17 mouse cellular contexts compared by ENCODE assay signal in the genomic region with DNA sequence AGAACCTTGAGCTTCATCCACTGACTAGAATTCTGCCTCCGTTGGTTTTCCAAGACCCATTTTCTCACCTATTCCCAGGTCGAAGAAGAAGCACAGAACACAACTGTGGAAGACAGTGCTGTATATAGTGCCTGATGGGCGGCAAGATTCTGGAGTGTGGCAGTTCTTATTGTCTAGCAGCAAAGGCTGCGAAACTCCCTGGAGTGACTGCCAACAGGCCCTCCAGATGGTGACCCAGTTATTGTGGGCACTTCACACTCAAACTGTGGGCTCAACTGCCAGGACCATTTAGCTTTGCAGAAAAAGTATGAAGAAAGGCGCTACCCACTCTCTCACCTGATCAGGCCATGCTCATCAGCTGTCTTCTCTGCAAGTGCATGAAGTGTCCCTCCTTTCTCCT.
DNase-seq lines count a peak whose midpoint lies in the region; ATAC-seq and TF ChIP-seq lines count a peak whose summit lies in the region.
"Had no signal": no experiment of that assay in that cellular context is flagged by ENCODE, and none has a peak within 500 bp of the region (broad histone marks: within the 10 kb centered on the region; RNA-seq: fewer than 3 reads in every experiment).

No protein-coding gene starts in this region.

- H3K4me2 ChIP-seq in hindbrain, postnatal 0 days (ENCODE audit: low read depth, low read length) = no peak overlapping the region
- no peak overlapping the region for H3K4me2 ChIP-seq in hindbrain, embryonic 16.5 days (ENCODE audit: low read length)
- no peak overlapping the region for H3K4me2 ChIP-seq in stomach, postnatal 0 days (replicated peaks; ENCODE audit: low read depth)
- H3K4me2 ChIP-seq: heart, embryonic 12.5 days; lung, embryonic 15.5 days; neural tube, embryonic 15.5 days had no signal

- DNase-seq in hindbrain, postnatal 0 days (ENCODE audit: low spot score) = peak; percentile 45
- peak; percentile 92 for DNase-seq in cerebellum, adult 9-10 months
- DNase-seq in frontal cortex, postnatal 36 days (ENCODE audit: low spot score in 2 of 2) = peak; percentile 36 to 56
- peak; percentile 27 to 38 for DNase-seq in right cerebral cortex, postnatal 10 days (ENCODE audit: low spot score in 2 of 2)
- no peak for DNase-seq in T-cell, adult 2 months (ENCODE audit: low spot score)
- DNase-seq in stomach, postnatal 0 days (ENCODE audit: low spot score) = no peak
- DNase-seq: adrenal gland, postnatal 10 days; gastrocnemius, postnatal 25 days; kidney, postnatal 14 days; thymus, postnatal 36 days had no signal

- H3K36me3 ChIP-seq in hindbrain, postnatal 0 days (ENCODE audit: insufficient read depth, low read length) = no peaks in the 10 kb centered on the region
- no peaks in the 10 kb centered on the region for H3K36me3 ChIP-seq in hindbrain, embryonic 16.5 days (ENCODE audit: control insufficient read depth, insufficient read depth, low read length)
- no peaks in the 10 kb centered on the region for H3K36me3 ChIP-seq in stomach, postnatal 0 days (ENCODE audit: control insufficient read depth, insufficient read depth, low read length)
- H3K36me3 ChIP-seq: heart, embryonic 12.5 days; lung, embryonic 15.5 days; neural tube, embryonic 15.5 days had no signal

- 72% methylated on average over 5 of the region's 5 CpGs for WGBS in hindbrain, postnatal 0 days
- 82% methylated on average over 5 of the region's 5 CpGs for WGBS in hindbrain, embryonic 16.5 days
- WGBS in stomach, postnatal 0 days = 92% methylated on average over 5 of the region's 5 CpGs

- no peak for ATAC-seq in hindbrain, postnatal 0 days
- ATAC-seq in hindbrain, embryonic 16.5 days = no peak
- no peak for ATAC-seq in megakaryocyte-erythroid progenitor cell, adult 5-6 weeks (replicated peaks; ENCODE audit: low FRiP score, low TSS enrichment, poor library complexity, severe bottlenecking)
- ATAC-seq in stomach, postnatal 0 days (ENCODE audit: low FRiP score, low TSS enrichment) = no peak
- ATAC-seq: intestine, embryonic 16.5 days had no signal

- TF ChIP-seq CTCF in hindbrain, postnatal 0 days (IDR thresholded peaks at IDR 0.05; ENCODE audit: low read depth) = no peak
- TF ChIP-seq CTCF in stomach, postnatal 0 days (IDR thresholded peaks at IDR 0.05; ENCODE audit: low read depth) = no peak

- H3K9me3 ChIP-seq in hindbrain, postnatal 0 days (ENCODE audit: low read length) = no peaks in the 10 kb centered on the region
- H3K9me3 ChIP-seq in hindbrain, embryonic 16.5 days (ENCODE audit: control insufficient read depth, low read length) = no peaks in the 10 kb centered on the region
- no peaks in the 10 kb centered on the region for H3K9me3 ChIP-seq in stomach, postnatal 0 days (ENCODE audit: control insufficient read depth, low read length)
- H3K9me3 ChIP-seq: heart, embryonic 12.5 days; lung, embryonic 15.5 days; neural tube, embryonic 15.5 days had no signal

- TF ChIP-seq EP300 in stomach, postnatal 0 days (optimal IDR thresholded peaks at IDR 0.05) = no peak

- H3K27me3 ChIP-seq in hindbrain, postnatal 0 days (ENCODE audit: insufficient read depth, low read length) = no peaks in the 10 kb centered on the region
- H3K27me3 ChIP-seq in hindbrain, embryonic 16.5 days (replicated peaks; ENCODE audit: control insufficient read depth, insufficient read depth, low read length) = no peaks in the 10 kb centered on the region
- no peaks in the 10 kb centered on the region for H3K27me3 ChIP-seq in stomach, postnatal 0 days (ENCODE audit: control insufficient read depth, insufficient read depth, low read length)
- H3K27me3 ChIP-seq: heart, embryonic 12.5 days; lung, embryonic 15.5 days; neural tube, embryonic 15.5 days had no signal

- no peaks in the 10 kb centered on the region for H3K4me1 ChIP-seq in hindbrain, postnatal 0 days (ENCODE audit: insufficient read depth, low read length)
- H3K4me1 ChIP-seq in hindbrain, embryonic 16.5 days (ENCODE audit: control insufficient read depth, insufficient read depth, low read depth, low read length) = no peaks in the 10 kb centered on the region
- no peaks in the 10 kb centered on the region for H3K4me1 ChIP-seq in stomach, postnatal 0 days (replicated peaks; ENCODE audit: control insufficient read depth, insufficient read depth)
- H3K4me1 ChIP-seq: lung, embryonic 15.5 days; neural tube, embryonic 15.5 days had no signal

- no peak overlapping the region for H3K9ac ChIP-seq in hindbrain, postnatal 0 days (replicated peaks; ENCODE audit: low read length)
- no peak overlapping the region for H3K9ac ChIP-seq in hindbrain, embryonic 16.5 days (ENCODE audit: low read depth, low read length)
- H3K9ac ChIP-seq in stomach, postnatal 0 days (ENCODE audit: low read length) = no peak overlapping the region
- H3K9ac ChIP-seq: heart, embryonic 12.5 days; lung, embryonic 15.5 days; neural tube, embryonic 15.5 days had no signal

- H3K27ac ChIP-seq in hindbrain, postnatal 0 days = no peak overlapping the region
- H3K27ac ChIP-seq in hindbrain, embryonic 16.5 days (ENCODE audit: low read depth, low read length) = no peak overlapping the region
- no peak overlapping the region for H3K27ac ChIP-seq in stomach, postnatal 0 days (replicated peaks)
- H3K27ac ChIP-seq: left cerebral cortex, adult 2 months; lung, embryonic 15.5 days; neural tube, embryonic 15.5 days had no signal

- no peak overlapping the region for H3K4me3 ChIP-seq in hindbrain, postnatal 0 days (ENCODE audit: low read length)
- H3K4me3 ChIP-seq in hindbrain, embryonic 16.5 days (ENCODE audit: low read length) = no peak overlapping the region
- H3K4me3 ChIP-seq in stomach, postnatal 0 days (ENCODE audit: low read depth, low read length) = no peak overlapping the region
- H3K4me3 ChIP-seq: heart, embryonic 12.5 days; left cerebral cortex, adult 2 months; lung, embryonic 15.5 days; neural tube, embryonic 15.5 days had no signal

Comparison
In these comparisons a context has a peak if more than half of its experiments do, and no peak if none do; other contexts are left out.
1. DNase-seq: peak in hindbrain, postnatal 0 days (single experiment), cerebellum, adult 9-10 months (single experiment), frontal cortex, postnatal 36 days (2 of 2) and right cerebral cortex, postnatal 10 days (2 of 2); none in T-cell, adult 2 months (single experiment) and stomach, postnatal 0 days (single experiment).